Mouse (Mus musculus): ENCODE data around the gene Pimreg.

The Pimreg gene

GRCm38 (mm10) chr11:72066330-72066729 is 24.5 kb downstream of the Pimreg start:
- no peak for DNase-seq (ENCODE audit: low spot score)

- no peak for DNase-seq (ENCODE audit: low spot score)
Observed at GRCm38 (mm10) chr11:72067326-72067725, 25.5 kb downstream of the Pimreg start.

- no peak for DNase-seq (ENCODE audit: low spot score)
Observed at GRCm38 (mm10) chr11:72068026-72068425, 26.2 kb downstream of the Pimreg start.

GRCm38 (mm10) chr11:72070733-72071132 is 28.9 kb downstream of the Pimreg start:
- no peak for DNase-seq (ENCODE audit: low spot score)

- DNase-seq (ENCODE audit: low spot score), result no peak
Observed at GRCm38 (mm10) chr11:72072331-72072905, 30.6 kb downstream of the Pimreg start.

GRCm38 (mm10) chr11:72074230-72074629 is 32.4 kb downstream of the Pimreg start:
- DNase-seq (ENCODE audit: low spot score), result no peak

- peak; percentile 64 for DNase-seq (ENCODE audit: low spot score)
Observed at GRCm38 (mm10) chr11:72078056-72078455, 36.2 kb downstream of the Pimreg start.

- DNase-seq (ENCODE audit: low spot score), result no peak
Observed at GRCm38 (mm10) chr11:72078647-72079046, 36.8 kb downstream of the Pimreg start.

- no peak for DNase-seq (ENCODE audit: low spot score)
Observed at GRCm38 (mm10) chr11:72080461-72080860, 38.6 kb downstream of the Pimreg start.

GRCm38 (mm10) chr11:72082601-72083000 is 40.8 kb downstream of the Pimreg start:
- DNase-seq (ENCODE audit: low spot score), result no peak

- no peak for DNase-seq (ENCODE audit: low spot score)
Observed at GRCm38 (mm10) chr11:72084337-72084736, 42.5 kb downstream of the Pimreg start.

- no peak for DNase-seq (ENCODE audit: low spot score)
Observed at GRCm38 (mm10) chr11:72086251-72087046, 44.6 kb downstream of the Pimreg start.

- DNase-seq (ENCODE audit: low spot score), result no peak
Observed at GRCm38 (mm10) chr11:72092390-72092789, 50.6 kb downstream of the Pimreg start.

GRCm38 (mm10) chr11:72094442-72094841 is 52.6 kb downstream of the Pimreg start:
- no peak for DNase-seq (ENCODE audit: low spot score)

- no peak for DNase-seq (ENCODE audit: low spot score)
Observed at GRCm38 (mm10) chr11:72095994-72096393, 54.2 kb downstream of the Pimreg start.

All from testis, postnatal 14 days (tissue).